Mouse (Mus musculus): ENCODE measurements around the gene Hps6.
"Not testable (repeated sequence)": the region's sequence is repeated elsewhere in the genome, so short reads cannot be mapped to it uniquely, and the experiment has no call there.

Gene Hps6

DNA sequence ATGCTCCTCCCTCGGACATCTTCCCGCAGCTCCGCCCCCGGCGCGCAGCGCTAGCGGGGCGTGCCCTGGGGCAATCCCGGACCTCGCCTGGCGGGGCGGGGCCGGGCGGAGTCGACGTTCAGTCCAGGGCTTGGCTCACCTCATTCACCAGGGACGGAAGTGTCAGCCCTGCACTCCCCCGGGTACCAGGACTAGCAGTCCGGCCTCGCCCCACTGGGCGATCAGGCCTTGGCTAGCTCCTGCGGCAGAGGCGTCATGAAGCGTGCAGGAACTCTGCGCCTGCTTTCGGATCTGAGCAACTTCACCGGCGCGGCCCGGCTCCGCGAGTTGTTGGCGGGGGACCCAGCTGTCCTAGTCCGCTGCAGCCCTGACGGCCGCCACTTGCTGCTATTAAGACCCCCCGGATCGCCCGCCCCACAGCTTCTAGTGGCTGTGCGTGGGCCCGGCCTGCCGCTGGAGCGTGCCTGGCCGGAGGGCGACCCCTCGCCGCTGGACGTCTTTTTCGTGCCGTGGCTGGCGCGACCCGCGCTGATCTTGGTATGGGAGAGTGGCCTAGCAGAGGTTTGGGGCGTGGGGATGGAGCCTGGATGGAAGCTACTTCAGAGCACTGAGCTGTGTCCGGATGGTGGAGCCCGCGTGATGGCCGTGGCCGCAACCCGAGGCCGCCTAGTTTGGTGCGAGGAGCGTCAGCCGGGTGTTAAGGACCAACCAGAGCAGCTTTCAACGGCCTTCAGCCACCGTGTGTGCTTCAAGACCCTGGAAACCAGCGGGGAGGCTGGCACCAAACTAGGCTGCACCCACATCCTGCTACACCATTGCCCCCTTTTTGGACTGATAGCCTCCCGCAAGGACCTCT lies at the start of gene Hps6:
Gene Hps6, plus strand, starts transcription at position 138 of the 856 bp plus-strand sequence.
- peak; percentile 77 for DNase-seq (ENCODE audit: low spot score)

DNA sequence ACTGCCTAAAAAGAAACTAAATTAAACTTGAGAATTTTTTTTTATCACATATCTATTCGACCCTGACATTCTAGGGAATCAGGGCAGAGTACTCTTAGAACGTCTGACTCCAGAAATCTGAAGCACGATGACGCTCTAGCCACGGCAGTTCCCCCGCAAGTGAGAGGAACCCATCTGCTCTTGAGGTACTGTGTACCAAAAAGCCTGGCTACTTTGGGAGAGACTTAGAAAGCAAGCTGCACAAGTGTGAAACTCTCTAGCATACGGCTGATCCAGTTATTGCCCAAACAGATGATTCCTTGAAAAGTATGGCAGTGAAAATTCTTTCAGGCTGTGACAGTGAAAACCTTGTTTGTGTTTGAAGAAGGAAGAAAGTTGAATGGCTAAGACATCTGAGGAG lies 46.6 kb upstream of the Hps6 start:
- no peak for DNase-seq (ENCODE audit: low spot score)

DNA sequence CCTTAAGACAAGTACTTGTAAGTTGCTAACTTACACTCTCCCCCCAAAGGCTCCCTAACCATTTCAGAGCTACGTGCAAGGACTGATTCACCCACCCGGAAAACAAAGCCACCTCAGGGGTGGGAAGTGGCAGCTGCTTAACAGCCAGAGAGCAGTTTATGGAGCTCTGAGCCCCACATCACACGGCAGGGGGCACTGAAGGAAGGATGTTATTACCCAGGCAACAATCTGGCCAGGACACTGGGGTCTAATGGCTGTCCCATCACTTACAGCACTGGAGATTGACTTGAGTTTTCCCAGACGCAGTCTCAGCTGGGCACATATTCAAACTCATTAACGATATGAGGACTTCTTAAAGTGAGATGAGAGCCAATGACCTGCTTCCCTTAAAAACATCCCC lies 42.5 kb upstream of the Hps6 start:
- DNase-seq (ENCODE audit: low spot score): no peak

DNA sequence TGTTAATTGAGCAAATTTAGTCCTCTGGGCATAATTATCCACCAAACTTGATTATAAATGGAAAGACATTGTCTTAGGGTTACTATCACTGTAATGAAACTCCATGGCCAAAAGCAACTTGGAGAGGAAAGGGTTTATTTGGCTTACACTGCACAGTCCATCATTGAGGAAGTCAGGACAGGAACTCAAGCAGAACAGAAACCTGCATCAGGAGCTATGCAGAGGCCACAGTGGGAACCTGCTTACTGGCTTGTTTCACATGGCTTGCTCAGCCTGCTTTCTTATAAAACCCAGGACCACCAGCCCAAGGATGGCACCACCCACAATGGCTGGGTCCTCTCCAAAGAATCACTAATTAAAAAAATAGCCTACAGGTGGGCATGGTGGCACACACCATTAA lies 18.9 kb upstream of the Hps6 start:
- DNase-seq (ENCODE audit: low spot score): no peak

DNA sequence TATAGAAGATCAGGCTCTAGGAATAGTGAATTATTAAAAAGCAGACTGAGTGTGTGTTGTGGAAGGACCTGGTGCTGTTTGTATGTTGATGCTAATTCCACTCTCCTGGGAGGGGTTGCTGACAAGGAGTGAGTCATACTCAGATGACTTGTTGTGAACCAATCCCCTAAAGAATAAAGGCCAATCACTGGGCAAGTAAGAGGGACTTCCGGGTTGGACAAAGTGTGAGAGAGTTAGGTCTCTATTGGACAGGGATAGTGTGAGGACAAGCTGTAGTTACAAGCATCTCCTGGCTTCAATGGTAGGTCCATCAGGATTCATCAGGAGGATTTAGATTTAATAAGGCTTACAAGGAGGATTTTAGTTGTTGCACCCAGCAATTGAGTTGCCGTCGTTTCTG lies 15.1 kb upstream of the Hps6 start:
- DNase-seq (ENCODE audit: low spot score): no peak

DNA sequence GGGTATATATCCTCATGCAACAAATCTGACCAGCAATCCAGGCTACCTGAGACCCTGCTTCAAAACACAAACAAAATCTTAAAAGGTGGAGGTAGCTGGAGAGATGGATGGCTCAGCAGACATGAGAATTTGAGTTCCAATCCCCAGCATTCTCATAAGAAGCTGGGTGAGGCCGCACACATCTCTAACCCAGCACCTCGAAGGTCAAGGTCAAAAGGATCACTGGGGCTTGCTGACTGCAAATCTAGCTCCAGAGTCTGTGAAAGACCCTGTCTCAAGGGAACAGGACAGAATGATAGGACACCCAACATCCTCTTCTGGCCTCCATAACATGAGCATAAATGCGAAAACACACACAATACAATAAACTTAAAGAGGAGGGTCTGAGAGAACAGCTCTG lies 12.1 kb upstream of the Hps6 start:
- DNase-seq (ENCODE audit: low spot score): no peak

DNA sequence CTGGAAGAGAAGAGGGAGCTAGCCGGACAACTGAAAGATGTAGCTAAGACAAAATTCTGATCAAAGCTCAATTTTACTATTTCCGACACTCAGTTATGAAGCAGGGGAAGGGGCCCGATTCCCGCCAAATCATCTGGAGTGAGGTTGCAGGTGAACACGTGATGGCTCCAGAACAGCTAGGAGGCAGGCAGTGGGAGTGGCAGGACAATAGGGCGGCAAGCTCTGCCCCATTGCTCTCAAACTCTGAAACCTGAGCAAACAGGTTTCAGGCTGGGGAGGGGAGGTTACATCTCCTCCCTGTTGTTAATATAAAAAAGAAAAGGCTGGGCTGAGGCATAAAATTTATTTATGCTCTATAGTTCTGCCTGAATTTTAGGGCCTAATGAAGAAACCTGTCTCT lies 9.9 kb upstream of the Hps6 start:
- not testable (repeated sequence) for DNase-seq (ENCODE audit: low spot score)

DNA sequence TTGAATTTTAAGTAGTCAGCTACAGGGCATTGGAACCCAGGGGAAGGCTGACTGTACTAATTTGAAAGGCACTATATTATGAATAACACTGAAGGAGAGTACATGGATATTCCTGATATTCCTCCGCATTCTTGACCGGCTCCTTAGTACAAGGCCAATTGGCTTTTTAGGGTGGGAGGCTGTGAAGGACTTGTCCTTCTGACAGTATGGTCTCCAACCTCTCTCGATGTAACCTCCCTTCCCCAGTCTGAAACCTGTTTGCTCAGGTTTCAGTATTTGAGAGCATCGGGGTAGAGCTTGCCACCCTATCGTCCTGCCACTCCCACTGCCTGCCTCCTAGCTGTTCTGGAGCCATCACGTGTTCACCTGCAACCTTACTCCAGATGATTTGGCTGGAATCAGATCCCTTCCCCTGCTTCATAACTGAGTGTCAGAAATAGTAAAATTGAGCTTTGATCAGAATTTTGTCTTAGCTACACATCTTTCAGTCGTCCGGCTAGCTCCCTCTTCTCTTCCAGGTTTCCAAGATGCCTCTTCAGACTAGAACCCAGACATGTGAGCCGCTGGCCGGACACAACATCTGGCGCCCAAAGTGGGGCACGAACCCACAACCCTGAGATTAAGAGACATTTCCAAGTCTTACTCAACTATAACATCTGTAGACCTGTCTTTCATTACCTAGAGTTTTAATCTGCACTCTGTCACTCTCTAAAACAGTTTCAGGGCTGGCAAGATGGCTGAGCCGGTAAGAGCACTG lies 9.1 kb upstream of the Hps6 start:
- DNase-seq (ENCODE audit: low spot score): no peak

DNA sequence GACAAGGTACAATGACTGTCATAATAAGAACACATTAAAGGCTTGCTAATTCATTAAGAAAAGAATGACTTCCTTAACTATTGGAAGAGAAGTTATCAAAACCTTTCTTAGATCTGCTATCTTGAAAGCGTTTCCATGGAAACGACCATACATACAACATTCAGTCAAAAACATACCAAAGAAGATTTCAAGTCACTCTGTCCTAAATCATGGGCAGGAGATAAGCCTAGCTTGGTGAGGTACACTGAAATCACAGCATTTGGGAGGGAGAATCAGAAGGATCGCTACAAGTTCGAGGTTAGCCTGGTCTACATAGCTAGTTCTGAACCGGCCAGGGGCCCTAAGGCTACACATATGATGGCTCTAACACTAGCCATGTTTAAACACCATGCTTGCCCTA lies 5.9 kb upstream of the Hps6 start:
- no peak for DNase-seq (ENCODE audit: low spot score)

DNA sequence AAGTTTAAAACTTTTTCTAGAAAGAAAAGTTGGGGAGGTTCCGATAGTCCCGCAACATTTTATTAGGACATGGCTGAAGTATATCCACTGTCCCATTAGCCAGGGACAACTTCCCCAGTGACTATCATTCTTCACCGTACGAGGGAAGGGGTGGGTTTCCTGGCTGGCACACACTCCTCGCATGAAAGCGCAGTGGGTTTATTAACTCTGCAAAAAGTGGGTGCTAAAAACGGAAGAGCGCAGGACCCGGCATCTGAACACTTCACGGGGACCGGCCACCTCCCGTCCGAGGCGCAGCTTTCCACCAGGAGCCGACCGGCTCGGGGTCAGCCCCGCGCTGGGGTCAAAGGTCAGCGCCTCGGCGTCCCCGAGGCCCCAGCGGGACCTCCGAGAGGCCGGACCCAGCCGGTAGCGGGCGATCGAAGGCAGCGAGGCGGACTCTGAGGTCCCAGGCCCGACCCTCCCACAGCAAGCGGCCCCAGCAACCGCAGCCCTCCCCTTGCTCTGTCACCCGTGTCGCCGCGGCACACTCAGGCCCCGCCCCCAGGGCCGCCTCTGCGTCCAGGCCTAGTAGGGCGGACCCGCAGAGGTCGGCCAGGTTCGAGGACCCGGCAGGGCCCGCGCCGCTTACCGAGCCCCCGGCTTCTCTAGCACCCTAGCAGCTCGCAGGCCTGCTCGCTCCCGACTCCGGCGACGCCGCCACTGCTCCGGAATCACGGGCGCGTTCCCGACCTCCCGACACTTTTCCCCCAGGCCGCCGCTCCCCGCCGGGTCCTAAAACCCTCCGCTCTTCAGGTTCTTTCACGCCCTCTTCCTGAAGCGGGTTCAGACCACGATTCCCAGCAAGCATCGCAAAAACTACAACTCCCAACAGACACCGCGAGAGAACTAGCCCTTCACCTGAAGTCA lies 5.3 kb upstream of the Hps6 start, which contains the start of gene Armh3:
Gene Armh3, minus strand, starts transcription at position 704 of the 909 bp plus-strand sequence.
- DNase-seq (ENCODE audit: low spot score): peak; percentile 90

DNA sequence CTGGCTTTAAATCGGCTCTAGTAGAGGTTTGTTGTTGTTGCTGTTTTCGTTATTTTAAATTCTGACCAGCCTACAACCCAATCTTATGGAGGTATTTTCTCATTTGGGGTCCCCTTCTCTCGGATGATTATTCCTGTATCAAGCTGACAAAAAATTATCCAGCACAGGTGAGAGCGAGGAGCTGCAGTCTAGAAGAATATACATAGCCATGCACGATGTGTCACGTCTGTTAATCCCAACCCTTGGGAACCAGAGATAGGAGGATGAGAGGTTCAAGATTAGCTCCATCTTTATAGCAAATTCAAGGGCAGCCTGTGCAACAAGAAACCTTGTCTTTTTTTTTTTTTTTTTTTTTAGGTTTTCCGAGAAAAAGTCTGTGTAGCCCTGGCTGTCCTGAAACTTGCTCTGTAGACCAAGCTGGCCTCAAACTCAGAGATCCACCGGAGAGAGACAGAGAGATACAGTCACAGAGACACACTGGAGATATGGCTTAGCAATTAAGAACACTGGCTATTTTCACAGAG lies 4.6 kb upstream of the Hps6 start:
- DNase-seq (ENCODE audit: low spot score): no peak

DNA sequence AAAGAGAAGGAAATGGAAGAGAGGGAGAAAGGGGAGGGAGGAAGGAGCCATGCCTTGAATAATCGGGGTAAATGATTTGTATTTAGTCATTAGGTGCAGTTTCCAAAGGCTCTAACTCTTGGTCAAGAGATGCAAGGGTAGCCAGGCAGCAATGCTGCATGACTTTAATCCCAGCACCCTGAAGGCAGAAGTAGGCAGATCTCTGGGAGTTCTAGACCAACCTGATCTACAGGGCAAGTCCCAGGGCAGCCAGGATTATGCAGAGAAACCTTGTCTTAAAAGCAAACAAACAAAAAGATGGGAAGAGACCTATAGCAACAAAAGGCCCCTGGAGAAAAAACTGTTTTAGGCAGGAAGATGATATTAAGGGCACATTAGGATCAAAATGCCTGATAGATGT lies 3.9 kb upstream of the Hps6 start:
- DNase-seq (ENCODE audit: low spot score): no peak

DNA sequence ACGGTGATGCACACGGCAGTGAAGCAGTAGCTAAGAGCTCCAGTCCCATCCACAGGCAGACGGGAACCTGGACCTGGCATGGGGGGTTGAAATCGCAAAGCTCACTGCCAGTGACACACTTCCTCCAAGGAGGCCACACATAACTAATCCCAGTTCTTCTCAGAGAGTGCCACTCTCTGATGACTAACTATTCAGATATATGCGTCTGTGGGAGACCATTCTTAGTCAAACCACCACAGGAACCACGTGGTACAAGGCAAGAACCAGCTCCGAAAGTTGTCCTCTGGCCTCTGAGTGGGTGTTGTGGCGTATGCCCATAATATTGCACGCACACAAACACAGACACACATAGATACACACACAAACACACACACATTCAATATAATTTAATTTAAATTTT lies 1.0 kb upstream of the Hps6 start:
- DNase-seq (ENCODE audit: low spot score): no peak

DNA sequence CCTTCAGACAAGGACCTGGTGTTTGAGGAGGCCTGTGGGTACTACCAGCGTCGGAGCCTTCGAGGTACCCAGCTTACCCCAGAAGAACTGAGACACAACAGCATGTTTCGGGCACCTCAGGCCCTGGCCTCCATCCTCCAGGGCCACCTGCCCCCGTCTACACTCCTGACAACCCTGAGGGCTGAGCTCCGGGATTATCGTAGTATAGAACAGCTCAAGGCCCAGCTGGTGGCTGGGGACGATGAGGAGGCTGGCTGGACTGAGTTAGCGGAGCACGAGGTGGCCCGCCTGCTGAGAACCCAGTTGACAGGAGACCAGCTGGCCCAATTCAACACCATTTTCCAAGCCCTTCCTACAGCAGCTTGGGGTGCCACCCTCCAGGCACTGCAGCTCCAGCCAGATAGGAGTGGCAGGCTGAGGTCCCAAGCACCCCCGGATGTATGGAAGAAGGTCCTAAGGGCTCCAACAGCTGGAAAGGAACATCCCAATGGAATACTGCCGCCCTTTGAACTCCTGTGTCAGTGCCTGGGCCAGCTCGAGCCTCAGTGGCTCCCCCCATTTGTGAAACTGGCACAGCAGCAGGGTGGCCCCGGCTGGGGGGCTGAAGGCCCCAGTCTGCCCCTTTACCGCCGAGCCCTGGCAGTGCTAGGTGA lies 1.6 kb downstream of the Hps6 start:
- DNase-seq (ENCODE audit: low spot score): no peak

DNA sequence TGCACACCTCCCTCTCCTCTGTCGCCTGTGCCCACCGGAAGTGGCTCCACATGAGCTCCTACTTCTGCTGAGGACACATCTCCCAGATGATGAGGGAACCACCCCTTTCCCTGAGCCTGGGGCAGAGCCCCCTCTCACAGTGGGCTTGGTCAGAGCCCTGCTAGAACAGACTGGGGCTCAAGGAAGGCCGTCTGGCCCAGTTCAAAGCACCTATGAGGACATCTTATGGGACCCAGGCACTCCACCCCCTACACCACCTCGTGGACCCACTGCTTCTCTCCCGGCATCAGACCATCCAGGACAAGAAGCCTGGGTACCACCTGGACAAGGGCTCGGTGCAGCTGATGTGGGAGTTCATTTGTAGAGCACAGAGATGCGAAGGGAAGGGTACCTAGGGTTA lies 2.4 kb downstream of the Hps6 start:
- no peak for DNase-seq (ENCODE audit: low spot score)

DNA sequence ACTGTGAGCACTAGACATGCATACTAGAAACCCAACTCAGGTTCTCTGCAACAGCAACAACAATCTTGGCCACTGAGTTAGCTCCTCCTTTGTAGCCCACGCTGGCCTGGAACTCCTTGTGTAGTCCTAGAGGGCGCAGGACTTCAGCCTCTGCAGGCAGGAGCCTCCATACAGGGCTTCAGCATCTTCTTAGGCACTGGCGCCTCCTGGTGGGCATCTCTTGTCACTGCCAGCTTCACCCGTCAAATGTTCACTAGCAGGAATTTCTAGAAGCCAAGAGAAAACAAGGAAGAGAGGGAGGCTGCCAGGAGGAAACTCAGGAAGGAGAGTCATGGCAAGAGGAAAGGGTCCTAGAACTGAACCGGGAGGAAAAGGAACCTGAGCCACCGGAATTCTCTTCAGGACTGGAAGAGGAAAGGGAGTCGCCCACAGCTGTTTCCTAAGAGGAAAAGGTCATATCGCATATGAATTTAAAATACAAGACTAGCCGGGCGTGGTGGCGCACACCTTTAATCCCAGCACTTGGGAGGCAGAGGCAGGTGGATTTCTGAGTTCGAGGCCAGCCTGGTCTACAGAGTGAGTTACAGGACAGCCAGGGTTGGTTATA lies 11.4 kb downstream of the Hps6 start:
- DNase-seq (ENCODE audit: low spot score): peak; percentile 78

DNA sequence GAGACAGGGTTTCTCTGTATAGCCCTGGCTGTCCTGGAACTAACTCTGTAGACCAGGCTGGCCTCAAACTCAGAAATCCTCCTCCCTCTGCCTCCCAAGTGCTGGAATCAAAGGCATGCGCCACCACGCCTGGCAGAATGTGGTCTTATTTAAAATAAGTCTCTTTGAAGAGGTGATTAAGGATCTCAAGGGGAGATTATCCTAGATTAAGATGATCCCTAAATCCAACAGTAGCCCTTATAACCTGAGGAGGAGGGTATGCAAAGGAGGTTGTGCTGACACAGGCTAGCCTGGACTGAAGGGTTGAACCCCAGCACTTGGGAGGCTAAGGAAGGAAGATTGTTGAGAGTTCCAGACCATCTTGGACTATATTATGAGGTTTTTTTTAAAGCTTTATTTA lies 12.7 kb downstream of the Hps6 start:
- no peak for DNase-seq (ENCODE audit: low spot score)

DNA sequence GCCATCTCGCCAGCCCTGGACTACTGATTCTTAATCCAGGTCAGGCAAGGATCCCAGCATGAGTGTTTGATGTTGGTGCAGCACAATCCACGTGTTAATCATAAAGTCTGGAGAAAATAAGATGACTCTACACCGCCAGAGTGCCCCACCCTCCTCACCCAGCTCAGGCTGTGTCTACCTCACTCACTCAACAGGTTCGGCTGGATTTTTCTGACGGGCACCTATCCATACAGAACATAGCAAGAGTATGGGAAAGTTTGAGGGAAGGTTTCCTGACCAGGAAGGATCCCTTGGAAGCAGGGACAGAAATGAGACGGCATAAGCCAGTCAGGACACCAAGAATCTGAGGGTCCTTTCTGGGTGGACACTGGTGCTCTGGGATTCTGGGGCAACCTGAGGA lies 21.7 kb downstream of the Hps6 start:
- no peak for DNase-seq (ENCODE audit: low spot score)

DNA sequence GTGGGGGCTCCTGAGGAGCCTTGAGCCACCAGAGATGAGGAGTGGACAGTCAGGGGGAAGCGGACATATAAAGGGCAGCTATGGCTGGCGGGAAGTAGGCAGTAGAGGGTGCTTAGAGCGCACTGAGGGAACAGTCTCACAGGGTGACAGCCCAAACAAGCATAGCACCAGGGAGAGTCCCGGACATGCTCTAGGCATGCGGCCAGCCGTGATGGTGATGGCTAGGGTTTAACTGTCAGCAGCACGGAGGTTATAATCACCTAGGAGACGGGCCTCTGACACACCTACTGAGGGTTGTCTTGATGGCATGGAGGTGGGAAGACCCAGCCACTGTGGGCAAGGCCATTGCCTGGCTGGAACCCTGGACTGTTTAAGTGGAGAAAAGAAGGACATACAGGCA lies 23.3 kb downstream of the Hps6 start:
- no peak for DNase-seq (ENCODE audit: low spot score)

DNA sequence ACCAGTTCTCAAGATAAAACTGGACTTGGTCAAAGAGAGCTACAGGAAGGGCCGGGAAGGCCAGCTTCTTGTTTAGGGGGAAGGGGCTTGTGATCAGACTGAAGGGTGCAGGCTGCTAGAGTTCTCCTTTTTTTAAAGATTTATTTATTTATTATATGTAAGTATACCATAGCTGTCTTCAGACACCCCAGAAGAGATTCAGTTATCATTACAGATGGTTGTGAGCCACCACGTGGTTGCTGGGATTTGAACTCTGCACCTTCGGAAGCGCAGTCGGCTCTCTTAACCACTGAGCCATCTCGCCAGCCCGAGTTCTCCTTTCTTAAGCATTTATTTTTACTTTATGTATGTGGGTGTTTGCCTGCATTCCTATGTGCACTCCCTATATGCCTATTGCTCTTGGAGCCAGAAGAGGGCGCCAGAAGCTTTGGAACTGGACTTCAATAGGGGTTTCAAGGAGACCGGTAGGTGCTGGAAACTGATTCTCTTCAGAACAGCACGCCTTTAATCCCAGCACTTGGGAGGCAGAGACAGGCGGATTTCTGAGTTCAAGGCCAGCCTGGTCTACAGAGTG lies 25.5 kb downstream of the Hps6 start:
- peak; percentile 14 for DNase-seq (ENCODE audit: low spot score)

DNA sequence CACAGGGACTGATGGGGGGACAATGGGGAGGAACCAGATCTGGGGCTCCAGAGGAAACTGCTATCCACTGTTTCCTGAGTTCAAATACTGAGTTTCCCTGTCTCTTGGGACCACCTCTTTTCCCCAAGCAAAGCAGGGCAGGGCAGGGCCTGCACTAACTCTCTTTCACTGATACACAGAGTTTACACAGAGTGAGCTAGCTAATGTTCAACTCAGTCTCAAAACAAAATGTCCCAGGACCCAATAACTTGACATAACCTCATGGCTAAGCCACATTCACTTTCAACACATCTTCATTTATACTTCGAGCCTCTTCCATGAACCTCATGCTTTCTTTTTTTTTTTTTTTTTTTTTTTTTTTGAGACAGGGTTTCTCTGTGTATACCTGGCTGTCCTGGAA lies 26.3 kb downstream of the Hps6 start:
- no peak for DNase-seq (ENCODE audit: low spot score)

Data from T-cell, adult 2 months (primary cell).